Mouse (Mus musculus) lung, postnatal 25 days (tissue): ENCODE measurements around the gene Wdr27.

Experiments used
- DNase-seq: peaks from one replicate; pipeline ENCODE4 v3.0.0; 2022; ENCODE audit warnings: low spot score

Wdr27 gene

GRCm38 (mm10) chr17:14824938-14825337 lies 118.0 kb downstream of the Wdr27 start:
- no peak for DNase-seq

GRCm38 (mm10) chr17:14817975-14818374 lies 125.0 kb downstream of the Wdr27 start:
- DNase-seq = no peak

- DNase-seq = no peak
Measured at GRCm38 (mm10) chr17:14816107-14816506, 126.9 kb downstream of the Wdr27 start.

GRCm38 (mm10) chr17:14815304-14815703 lies 127.7 kb downstream of the Wdr27 start:
- no peak for DNase-seq

- DNase-seq = no peak
Measured at GRCm38 (mm10) chr17:14812631-14813030, 130.3 kb downstream of the Wdr27 start.

GRCm38 (mm10) chr17:14812033-14812432 lies 130.9 kb downstream of the Wdr27 start:
- no peak for DNase-seq

GRCm38 (mm10) chr17:14806808-14807207 lies 136.2 kb downstream of the Wdr27 start:
- DNase-seq = no peak

DNA sequence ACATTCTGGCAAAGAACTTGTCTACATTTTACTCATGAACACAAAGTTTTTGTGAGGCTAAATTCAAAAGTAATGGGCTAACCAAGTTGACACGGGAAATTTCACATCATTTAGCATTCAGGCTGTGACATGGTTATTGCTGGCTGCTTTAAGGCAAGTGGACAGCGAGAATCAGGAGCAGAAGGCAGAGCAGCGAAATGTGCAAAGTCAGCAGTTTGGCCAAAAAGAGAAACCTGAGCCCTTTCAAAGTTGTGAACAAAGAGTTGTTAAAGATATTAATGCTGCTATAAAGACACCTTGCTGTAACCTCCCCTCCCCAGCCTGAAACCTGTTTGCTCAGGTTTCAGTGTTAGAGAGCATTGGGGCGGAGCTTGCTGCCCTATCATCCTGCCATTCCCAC lies 143.7 kb downstream of the Wdr27 start:
- DNase-seq = no peak

- DNase-seq = no peak
Measured at GRCm38 (mm10) chr17:14795074-14795473, 147.9 kb downstream of the Wdr27 start.

GRCm38 (mm10) chr17:14779356-14779755 lies 163.6 kb downstream of the Wdr27 start:
- no peak for DNase-seq

DNA sequence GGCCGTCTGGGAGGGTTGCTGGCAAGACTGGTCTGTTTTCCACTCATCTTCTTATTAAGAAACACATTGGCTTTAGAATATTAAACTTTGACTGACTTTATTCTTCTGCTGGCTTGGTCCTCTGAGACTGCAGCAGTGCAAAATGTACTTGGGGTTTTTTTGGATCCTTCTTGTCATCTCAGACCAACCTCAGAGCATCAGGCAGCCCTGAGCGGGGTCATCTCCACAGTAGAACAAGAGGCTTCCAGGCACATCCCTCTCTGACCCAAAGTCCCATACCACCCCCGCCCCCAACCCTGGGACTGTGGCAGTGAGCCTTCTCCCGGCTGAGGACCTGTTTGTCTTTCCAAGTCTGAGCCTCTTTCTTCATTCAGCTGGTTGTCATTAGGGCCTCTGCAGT lies 171.6 kb downstream of the Wdr27 start:
- no peak for DNase-seq

DNA sequence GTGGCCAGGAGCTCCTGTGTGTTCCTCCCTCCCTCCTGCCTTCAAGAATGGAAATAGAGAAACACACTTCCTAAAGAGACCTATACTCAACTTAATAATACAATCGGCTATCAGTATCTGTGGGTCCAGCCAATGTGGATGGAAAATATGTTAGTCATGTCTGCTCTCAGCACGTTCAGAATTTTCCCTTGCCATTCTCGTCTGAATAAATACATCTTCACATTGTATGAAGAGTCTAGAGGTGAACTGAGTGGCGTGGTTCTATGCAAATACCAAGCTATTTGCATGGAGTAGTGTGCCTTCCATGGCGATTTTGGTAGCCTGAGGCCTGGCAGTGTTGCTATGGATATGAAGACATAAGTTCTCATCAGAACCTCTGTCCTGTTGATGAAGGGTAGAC lies 172.6 kb downstream of the Wdr27 start:
- no peak for DNase-seq
